Mouse (Mus musculus) MEL (cell line): Measurements from ENCODE around the gene Ppox. TPM values are rescaled to one million over a fixed set of nuclear protein-coding genes. Genes with fewer than 3 reads are reported as not detected.

ENCODE experiments used
- DNase-seq: peaks from one replicate; pipeline ENCODE4 v3.0.0; 2011; ENCODE audit warnings: low read depth, low spot score
- H3K27ac ChIP-seq: 2 replicates; pipeline ENCODE4 v1.5.1; 2012; ENCODE audit warnings: low read depth, mild to moderate bottlenecking, control low read depth, low read length, moderate library complexity; ENCODE audit not compliant: control insufficient read depth
- H3K27me3 ChIP-seq, 2 experiments: fragments of 150-350 bp in 1 of 2; sonication (generic) in 1 of 2; 2 replicates each; pipeline ENCODE4 v1.6.1; 2012; ENCODE audit warnings: low read length in 2 of 2, mild to moderate bottlenecking in 2 of 2, improper control_type of control experiment in 1 of 2, moderate library complexity in 1 of 2; ENCODE audit not compliant: insufficient read depth in 2 of 2, control insufficient read depth in 1 of 2
- H3K36me3 ChIP-seq, 2 experiments: 2 replicates each; pipeline ENCODE4 v1.6.1; 2012 to 2014; ENCODE audit warnings: low read length in 2 of 2, improper control_type of control experiment in 1 of 2, inconsistent platforms in 1 of 2, mild to moderate bottlenecking in 1 of 2; ENCODE audit not compliant: insufficient read depth in 2 of 2, control insufficient read depth in 1 of 2
- H3K4me1 ChIP-seq, 2 experiments: fragments of 150-350 bp in 1 of 2; sonication (generic) in 1 of 2; 2 replicates each; pipeline ENCODE4 v1.6.1; 2012; ENCODE audit warnings: low read length in 2 of 2, improper control_type of control experiment in 1 of 2, mild to moderate bottlenecking in 1 of 2; ENCODE audit not compliant: insufficient read depth in 2 of 2, control insufficient read depth in 1 of 2
- H3K4me3 ChIP-seq, 2 experiments: fragments of 150-350 bp in 1 of 2; sonication (generic) in 1 of 2; 2 replicates each; pipeline ENCODE4 v1.5.1; 2012; ENCODE audit warnings: low read depth in 2 of 2, low read length in 2 of 2, mild to moderate bottlenecking in 2 of 2, moderate library complexity in 2 of 2, control low read depth in 1 of 2, improper control_type of control experiment in 1 of 2; ENCODE audit not compliant: control insufficient read depth in 1 of 2, insufficient read depth in 1 of 2
- H3K79me2 ChIP-seq: 2 replicates; pipeline ENCODE4 v1.6.1; 2012; ENCODE audit warnings: mild to moderate bottlenecking, low read length, moderate library complexity; ENCODE audit not compliant: control insufficient read depth, poor library complexity, insufficient read depth
- H3K9ac ChIP-seq: 2 replicates; pipeline ENCODE4 v1.6.1; 2012; ENCODE audit warnings: low read depth, mild to moderate bottlenecking, control low read depth, low read length, moderate library complexity; ENCODE audit not compliant: control insufficient read depth, poor library complexity, severe bottlenecking
- H3K9me3 ChIP-seq: fragments of 150-350 bp; sonication (generic); replicated peaks from 2 replicates; pipeline ENCODE4 v1.6.1; 2012; ENCODE audit warnings: mild to moderate bottlenecking, low read length, improper control_type of control experiment, moderate library complexity; ENCODE audit not compliant: insufficient read depth
- CHD1 ChIP-seq: IDR thresholded peaks from 2 replicates; pipeline ENCODE4 v1.6.1; 2012; ENCODE audit warnings: low read depth, mild to moderate bottlenecking, inconsistent platforms, low read length, improper control_type of control experiment
- CHD2 ChIP-seq: IDR thresholded peaks from 2 replicates; pipeline ENCODE4 v1.6.1; 2011; ENCODE audit warnings: low read length, improper control_type of control experiment
- E2F4 ChIP-seq: IDR thresholded peaks from 2 replicates; pipeline ENCODE4 v1.6.1; 2011; ENCODE audit warnings: low read depth, low read length, improper control_type of control experiment, borderline replicate concordance
- ELF1 ChIP-seq: IDR thresholded peaks from 2 replicates; pipeline ENCODE4 v1.6.1; 2014; ENCODE audit warnings: low read depth, mild to moderate bottlenecking, inconsistent platforms, low read length, improper control_type of control experiment, moderate library complexity
- ETS1 ChIP-seq: IDR thresholded peaks from 2 replicates; pipeline ENCODE4 v1.6.1; 2012; ENCODE audit warnings: low read depth, mild to moderate bottlenecking, inconsistent platforms, low read length, improper control_type of control experiment, moderate library complexity
- HCFC1 ChIP-seq: IDR thresholded peaks from 2 replicates; pipeline ENCODE4 v1.6.1; 2012; ENCODE audit warnings: low read depth, mild to moderate bottlenecking, inconsistent platforms, low read length, improper control_type of control experiment, moderate library complexity
- JUND ChIP-seq: IDR thresholded peaks from 2 replicates; pipeline ENCODE4 v1.6.1; 2011; ENCODE audit warnings: low read depth, mild to moderate bottlenecking, improper control_type of control experiment, low read length
- MXI1 ChIP-seq: IDR thresholded peaks from 2 replicates; pipeline ENCODE4 v1.6.1; 2011; ENCODE audit warnings: mild to moderate bottlenecking, low read depth, low read length, improper control_type of control experiment
- NELFE ChIP-seq: IDR thresholded peaks from 2 replicates; pipeline ENCODE4 v1.6.1; 2011; ENCODE audit warnings: low read depth, low read length, improper control_type of control experiment
- NRF1 ChIP-seq: IDR thresholded peaks from 2 replicates; pipeline ENCODE4 v1.6.1; 2014; ENCODE audit warnings: low read depth, mild to moderate bottlenecking, inconsistent platforms, low read length, improper control_type of control experiment, moderate library complexity; ENCODE audit not compliant: poor library complexity, insufficient read depth, severe bottlenecking
- POLR2A ChIP-seq, 2 experiments: IDR thresholded peaks; 2 replicates each; pipeline ENCODE4 v1.6.1; 2011 to 2012; ENCODE audit warnings: low read length in 2 of 2, mild to moderate bottlenecking in 2 of 2, control low read depth in 1 of 2, improper control_type of control experiment in 1 of 2, low read depth in 1 of 2, moderate library complexity in 1 of 2; ENCODE audit not compliant: control insufficient read depth in 1 of 2, insufficient read depth in 1 of 2, poor library complexity in 1 of 2
- POLR2AphosphoS5 ChIP-seq: IDR thresholded peaks from 2 replicates; pipeline ENCODE4 v1.6.1; 2012; ENCODE audit warnings: low read depth, borderline replicate concordance, mild to moderate bottlenecking, inconsistent platforms, low read length, moderate library complexity, mixed read lengths
- RAD21 ChIP-seq: IDR thresholded peaks from 2 replicates; pipeline ENCODE4 v1.6.1; 2011; ENCODE audit warnings: mild to moderate bottlenecking, low read depth, low read length, improper control_type of control experiment
- RCOR1 ChIP-seq: IDR thresholded peaks from 2 replicates; pipeline ENCODE4 v1.6.1; 2012; ENCODE audit warnings: low read depth, mild to moderate bottlenecking, inconsistent platforms, low read length, improper control_type of control experiment
- SIN3A ChIP-seq: IDR thresholded peaks from 2 replicates; pipeline ENCODE4 v1.6.1; 2012; ENCODE audit warnings: low read length, improper control_type of control experiment, inconsistent platforms
- SMC3 ChIP-seq: IDR thresholded peaks from 2 replicates; pipeline ENCODE4 v1.6.1; 2011; ENCODE audit warnings: low read depth, low read length, improper control_type of control experiment
- TAL1 ChIP-seq: IDR thresholded peaks from 2 replicates; pipeline ENCODE4 v1.6.1; 2012; ENCODE audit warnings: mild to moderate bottlenecking, inconsistent platforms, low read length, moderate library complexity, mixed read lengths
- TBP ChIP-seq: IDR thresholded peaks from 2 replicates; pipeline ENCODE4 v1.8.0; 2011; ENCODE audit warnings: low read depth, low read length, improper control_type of control experiment
- TCF12 ChIP-seq: IDR thresholded peaks from 2 replicates; pipeline ENCODE4 v1.6.1; 2014; ENCODE audit warnings: low read depth, mild to moderate bottlenecking, inconsistent platforms, low read length, improper control_type of control experiment, moderate library complexity
- UBTF ChIP-seq: IDR thresholded peaks from 2 replicates; pipeline ENCODE4 v1.6.1; 2012; ENCODE audit warnings: low read depth, mild to moderate bottlenecking, inconsistent platforms, low read length, improper control_type of control experiment, moderate library complexity, borderline replicate concordance; ENCODE audit not compliant: insufficient read depth
- ZC3H11A ChIP-seq: IDR thresholded peaks from 2 replicates; pipeline ENCODE4 v1.6.1; 2012; ENCODE audit warnings: low read depth, mild to moderate bottlenecking, inconsistent platforms, low read length, improper control_type of control experiment
- ZMIZ1 ChIP-seq: IDR thresholded peaks from 2 replicates; pipeline ENCODE4 v1.6.1; 2012; ENCODE audit warnings: low read depth, mild to moderate bottlenecking, inconsistent platforms, low read length, improper control_type of control experiment, moderate library complexity
- ZNF384 ChIP-seq: IDR thresholded peaks from 2 replicates; pipeline ENCODE4 v1.6.1; 2012; ENCODE audit warnings: low read depth, mild to moderate bottlenecking, inconsistent platforms, low read length, improper control_type of control experiment
- polyA plus RNA-seq, 2 experiments: library from polyadenylated mRNA; stranded (reverse) in 1 of 2; unstranded in 1 of 2; fragments of >175 nt in 1 of 2; fragments of >200 nt in 1 of 2; gene quantifications; 2 replicates each; pipeline versions ENCODE4 v1.2.1 to v1.2.4; 2012; ENCODE audit warnings: low replicate concordance in 2 of 2, low read depth in 1 of 2; ENCODE audit not compliant: insufficient read length in 2 of 2, insufficient read depth in 1 of 2, missing spikeins in 1 of 2
- total RNA-seq: library from RNA; depleted of rRNA; stranded (reverse); fragments of 300-350 nt; gene quantifications from 2 replicates; pipeline ENCODE4 v1.2.3, GENCODE M21; 2012

Gene Ppox
- total and polyA plus RNA-seq, 3 experiments, result 27.0 to 63.6 TPM; not detected in 1

- TF ChIP-seq SMC3 (no peak), JUND (no peak), RAD21 (no peak), E2F4 (no peak)
Observed at GRCm38 (mm10) chr1:171280916-171281527, at the start of gene Ppox (continued).

DNA sequence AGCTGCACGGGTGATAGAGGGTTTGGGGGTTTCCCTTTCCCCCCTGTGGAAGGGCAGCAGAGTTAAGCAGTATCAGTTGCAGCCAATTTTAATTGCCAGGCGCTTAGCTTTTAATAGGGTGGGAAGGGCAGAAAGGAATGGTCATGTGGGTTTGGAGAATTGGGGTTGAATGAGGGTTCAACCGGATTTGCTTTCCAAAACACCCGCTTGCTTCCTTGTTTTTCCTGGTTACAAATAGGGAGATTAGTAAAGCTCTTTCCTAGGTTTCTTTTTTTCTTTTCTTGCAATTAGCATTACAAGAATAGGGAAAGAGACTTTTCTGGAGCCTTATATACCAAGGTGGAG lies 49.2 kb upstream of the Ppox start:
- Histone ChIP-seq H3K27ac (peak overlapping the region; percentile 71), H3K4me1 (peaks cover 4 to 11% of the 10 kb centered on the region in 2 experiments; a peak in 3 of 4 replicates), H3K27me3 (no peaks in the 10 kb centered on the region), H3K4me3 (peak overlapping the region; percentile 90 to 93), H3K9ac (peak overlapping the region; percentile 88), H3K79me2 (peaks cover 57% of the 10 kb centered on the region), H3K36me3 (peaks cover 0 to 20% of the 10 kb centered on the region in 2 experiments; a peak in 3 of 4 replicates), H3K9me3 (no peaks in the 10 kb centered on the region)
- no peak for DNase-seq
- TF ChIP-seq ZNF384 (no peak), ZMIZ1 (no peak), TBP (no peak), MXI1 (no peak; the same call in 1 of the 2 replicates), UBTF (no peak), NRF1 (no peak), POLR2AphosphoS5 (no peak), RAD21 (no peak), HCFC1 (no peak), ETS1 (no peak)

DNA sequence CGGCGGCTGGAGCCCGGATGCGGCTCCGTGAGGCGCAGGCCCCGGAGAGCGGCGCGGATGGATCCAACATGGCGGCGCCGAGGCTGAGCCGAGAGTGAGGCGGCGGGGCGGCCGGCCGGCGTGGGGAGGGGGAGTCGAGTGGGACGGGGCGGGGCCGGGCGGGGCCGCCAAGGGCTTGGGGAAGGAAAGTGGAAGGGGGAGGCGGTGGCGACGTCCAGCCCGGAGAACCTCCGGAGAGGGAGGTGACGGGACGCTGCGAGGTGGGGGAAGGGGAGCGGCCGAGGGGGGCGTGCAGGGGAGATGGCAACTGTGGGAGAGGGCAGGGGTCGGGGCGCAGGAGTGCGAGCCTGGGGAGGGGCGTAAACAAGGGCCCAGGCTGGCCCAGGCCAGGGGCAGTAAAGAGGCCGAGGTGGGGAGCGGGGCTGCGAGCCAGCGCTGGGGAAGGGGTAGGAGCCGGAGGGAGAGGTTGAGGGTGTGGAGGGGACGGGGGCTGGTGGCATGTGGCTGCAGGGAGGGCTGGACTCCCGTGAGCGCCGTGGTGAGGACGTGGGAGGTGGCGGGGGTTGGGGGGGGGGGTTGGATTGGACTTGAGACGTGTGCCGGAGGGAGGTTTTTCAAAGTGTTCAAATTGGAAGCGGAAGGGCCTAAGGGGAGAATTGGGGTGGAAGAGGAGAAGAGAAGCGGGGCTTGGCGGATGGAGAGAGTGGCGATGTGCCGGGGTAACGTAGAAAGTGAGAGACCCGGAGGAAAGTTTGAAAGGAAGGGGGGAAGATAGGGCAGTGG lies 48.6 kb upstream of the Ppox start:
- Histone ChIP-seq H3K27ac (peak overlapping the region; percentile 71), H3K9ac (peak overlapping the region; percentile 88), H3K27me3 (no peaks in the 10 kb centered on the region), H3K36me3 (peaks cover 0 to 20% of the 10 kb centered on the region in 2 experiments; a peak in 2 of 4 replicates), H3K9me3 (no peaks in the 10 kb centered on the region), H3K4me1 (peaks cover 4 to 11% of the 10 kb centered on the region in 2 experiments; a peak in 3 of 4 replicates), H3K4me3 (peak overlapping the region; percentile 90 to 93), H3K79me2 (peaks cover 54% of the 10 kb centered on the region)
- peak; percentile 71 for DNase-seq
- 0 out of 2 replicates have a peak, but pooled peaks have one; percentile 28 for TF ChIP-seq HCFC1
- TF ChIP-seq ZC3H11A, result no peak
- TF ChIP-seq POLR2A (IDR thresholded peaks at IDR 0.05; ENCODE audit: control insufficient read depth in 1 of 2, insufficient read depth in 1 of 2, low read depth in 1 of 2, low read length in 2 of 2, poor library complexity in 1 of 2), result peak in 1 of 2 experiments; percentile 44; a peak in 1 of 4 replicates
- peak; percentile 42 for TF ChIP-seq SIN3A
- TF ChIP-seq NELFE, result peak; percentile 36; the same call in 1 of the 2 replicates
- TF ChIP-seq TCF12, result peak; percentile 31; the same call in 1 of the 2 replicates
- TF ChIP-seq NRF1, result peak; percentile 47; the same call in 1 of the 2 replicates
- TF ChIP-seq TBP, result 0 out of 2 replicates have a peak, but pooled peaks have one; percentile 31
- TF ChIP-seq RCOR1, result no peak; the same call in 1 of the 2 replicates
- TF ChIP-seq SMC3, result no peak
- no peak for TF ChIP-seq ELF1
- TF ChIP-seq CHD1, result 0 out of 2 replicates have a peak, but pooled peaks have one; percentile 60
- TF ChIP-seq TAL1, result no peak
- no peak for TF ChIP-seq CHD2
